Comparison of ENCODE assay signal across 14 mouse cellular contexts in genomic region chr11:69585718-69586325, GRCm38 (mm10). TPM values are rescaled to one million over a fixed set of nuclear protein-coding genes. Genes with fewer than 3 reads are reported as not detected.
A peak's percentile ranks its signal among the peaks of the same experiment; 100 is the strongest.
DNase-seq lines count a peak whose midpoint lies in the region; ATAC-seq and TF ChIP-seq lines count a peak whose summit lies in the region.
"Had no signal": no experiment of that assay in that cellular context is flagged by ENCODE, and none has a peak within 500 bp of the region (broad histone marks: within the 10 kb centered on the region; RNA-seq: fewer than 3 reads in every experiment).

No protein-coding gene starts in this region.

- ATAC-seq in hematopoietic stem cell, adult 5-6 weeks (replicated peaks in 1 of 2; ENCODE audit: insufficient read depth in 1 of 2, low FRiP score in 2 of 2, low TSS enrichment in 1 of 2, low read depth in 1 of 2, poor library complexity in 2 of 2, severe bottlenecking in 2 of 2) = peak; percentile 57 to 61; a peak in 3 of 4 replicates
- ATAC-seq in hindbrain, embryonic 14.5 days (ENCODE audit: low FRiP score) = no peak
- ATAC-seq in cerebellum, adult (ENCODE audit: insufficient number of reproducible peaks, low FRiP score, low TSS enrichment) = no peak
- ATAC-seq: inflammation-experienced regulatory T-cells, adult 6 months had no signal

- DNase-seq in MEL (ENCODE audit: low read depth, low spot score) = peak; percentile 98
- DNase-seq in layer of hippocampus, adult 9-11 months = no peak
- no peak for DNase-seq in hindbrain, embryonic 14.5 days (ENCODE audit: low spot score)
- DNase-seq: right cerebral cortex, postnatal 25 days had no signal

- peaks cover 86% of the 10 kb centered on the region for H3K4me1 ChIP-seq in E14TG2a.4 (replicated peaks; ENCODE audit: low read depth, low read length)
- H3K4me1 ChIP-seq in MEL (ENCODE audit: control insufficient read depth in 1 of 2, insufficient read depth in 2 of 2, low read length in 2 of 2) = peaks cover 16 to 60% of the 10 kb centered on the region in 2 experiments
- peaks cover 75% of the 10 kb centered on the region for H3K4me1 ChIP-seq in megakaryocyte, embryonic 14.5 days
- H3K4me1 ChIP-seq in hindbrain, embryonic 14.5 days (replicated peaks; ENCODE audit: control insufficient read depth, insufficient read depth, low read length) = peaks cover 9% of the 10 kb centered on the region

- H3K27me3 ChIP-seq in E14TG2a.4 (ENCODE audit: insufficient read depth, low read length) = no peaks in the 10 kb centered on the region
- no peaks in the 10 kb centered on the region for H3K27me3 ChIP-seq in MEL (ENCODE audit: control insufficient read depth in 1 of 2, insufficient read depth in 2 of 2, low read length in 2 of 2)
- H3K27me3 ChIP-seq in megakaryocyte, embryonic 14.5 days (replicated peaks) = no peaks in the 10 kb centered on the region
- H3K27me3 ChIP-seq in hindbrain, embryonic 14.5 days (ENCODE audit: control insufficient read depth, insufficient read depth, low read length) = no peaks in the 10 kb centered on the region
- H3K27me3 ChIP-seq: limb, embryonic 12.5 days; neural tube, embryonic 12.5 days had no signal

- peak overlapping the region; percentile 26 for H3K9ac ChIP-seq in MEL (ENCODE audit: control insufficient read depth, low read depth, low read length, poor library complexity, severe bottlenecking)
- H3K9ac ChIP-seq in hindbrain, embryonic 14.5 days = no peak overlapping the region
- H3K9ac ChIP-seq: limb, embryonic 12.5 days; neural tube, embryonic 12.5 days had no signal

- no peak for TF ChIP-seq RAD21 in MEL (IDR thresholded peaks at IDR 0.05; ENCODE audit: low read depth, low read length)

- H3K79me2 ChIP-seq in MEL (ENCODE audit: control insufficient read depth, insufficient read depth, low read length, poor library complexity) = peaks cover 44% of the 10 kb centered on the region

- no peak overlapping the region for H3K4me2 ChIP-seq in hindbrain, embryonic 14.5 days (replicated peaks)
- H3K4me2 ChIP-seq: limb, embryonic 12.5 days; midbrain, embryonic 11.5 days; neural tube, embryonic 12.5 days had no signal

- H3K4me3 ChIP-seq in E14TG2a.4 (replicated peaks; ENCODE audit: low read length) (peak overlapping the region; percentile 21; the same call in 1 of the 2 replicates), MEL (ENCODE audit: control insufficient read depth in 1 of 2, insufficient read depth in 1 of 2, low read depth in 2 of 2, low read length in 2 of 2) (peak overlapping the region in 1 of 2 experiments; percentile 11; a peak in 1 of 4 replicates)
- H3K4me3 ChIP-seq in megakaryocyte, embryonic 14.5 days (replicated peaks) = peak overlapping the region; percentile 73
- H3K4me3 ChIP-seq in hindbrain, embryonic 14.5 days (replicated peaks; ENCODE audit: low read length) = no peak overlapping the region
- H3K4me3 ChIP-seq: layer of hippocampus, adult 2 months; limb, embryonic 12.5 days; neural tube, embryonic 12.5 days had no signal

- peak; percentile 71 to 83 for TF ChIP-seq EP300 in MEL (IDR thresholded peaks at IDR 0.05; ENCODE audit: low read depth in 1 of 2, low read length in 2 of 2)

- TF ChIP-seq CTCF in E14TG2a.4 (conservative IDR thresholded peaks at IDR 0.05; ENCODE audit: low read length) (no peak; the same call in 1 of the 2 replicates), MEL (IDR thresholded peaks at IDR 0.05 in 2 of 3, conservative IDR thresholded peaks at IDR 0.05 in 1 of 3; ENCODE audit: control insufficient read depth in 1 of 3, insufficient read depth in 1 of 3, low read depth in 2 of 3, low read length in 3 of 3, poor library complexity in 1 of 3, severe bottlenecking in 1 of 3) (no peak)

- H3K36me3 ChIP-seq in E14TG2a.4 (ENCODE audit: insufficient read depth, low read length) = peaks cover 86% of the 10 kb centered on the region
- H3K36me3 ChIP-seq in MEL (ENCODE audit: control insufficient read depth in 1 of 2, insufficient read depth in 2 of 2, low read length in 2 of 2) = peaks cover 24 to 62% of the 10 kb centered on the region in 2 experiments
- peaks cover 71% of the 10 kb centered on the region for H3K36me3 ChIP-seq in megakaryocyte, embryonic 14.5 days (replicated peaks; ENCODE audit: low read length)
- peaks cover 42% of the 10 kb centered on the region for H3K36me3 ChIP-seq in hindbrain, embryonic 14.5 days (replicated peaks; ENCODE audit: control insufficient read depth, insufficient read depth)

- TF ChIP-seq POLR2A in MEL (IDR thresholded peaks at IDR 0.05; ENCODE audit: control insufficient read depth in 1 of 2, insufficient read depth in 1 of 2, low read depth in 1 of 2, low read length in 2 of 2, poor library complexity in 1 of 2) = peak in 1 of 2 experiments; percentile 55; a peak in 2 of 4 replicates

- WGBS in hindbrain, embryonic 14.5 days = 81% methylated on average over 7 of the region's 7 CpGs

- H3K27ac ChIP-seq in MEL (ENCODE audit: control insufficient read depth, low read depth, low read length) = peak overlapping the region; percentile 84
- no peak overlapping the region for H3K27ac ChIP-seq in hindbrain, embryonic 14.5 days
- H3K27ac ChIP-seq: layer of hippocampus, adult 2 months; limb, embryonic 12.5 days; neural tube, embryonic 12.5 days had no signal

- H3K9me3 ChIP-seq in E14TG2a.4 (ENCODE audit: low read length) = no peaks in the 10 kb centered on the region
- no peaks in the 10 kb centered on the region for H3K9me3 ChIP-seq in MEL (replicated peaks; ENCODE audit: insufficient read depth, low read length)
- no peaks in the 10 kb centered on the region for H3K9me3 ChIP-seq in megakaryocyte, embryonic 14.5 days
- no peaks in the 10 kb centered on the region for H3K9me3 ChIP-seq in hindbrain, embryonic 14.5 days (ENCODE audit: control insufficient read depth, low read length)
- H3K9me3 ChIP-seq: limb, embryonic 12.5 days; neural tube, embryonic 12.5 days had no signal

TF ChIP-seq in MEL, 35 proteins besides CTCF, POLR2A, EP300 and RAD21 (continues in another document):
- TF ChIP-seq RCOR1 (IDR thresholded peaks at IDR 0.05; ENCODE audit: low read depth, low read length) (peak; percentile 82), MAZ (IDR thresholded peaks at IDR 0.05; ENCODE audit: low read depth, low read length) (no peak), NRF1 (IDR thresholded peaks at IDR 0.05; ENCODE audit: insufficient read depth, low read depth, low read length, poor library complexity, severe bottlenecking) (peak; percentile 54; the same call in 1 of the 2 replicates), MXI1 (IDR thresholded peaks at IDR 0.05; ENCODE audit: low read depth, low read length) (peak; percentile 85), SIN3A (IDR thresholded peaks at IDR 0.05; ENCODE audit: low read length) (peak; percentile 93), KAT2A (conservative IDR thresholded peaks at IDR 0.05; ENCODE audit: low read depth, low read length) (no peak), ELF1 (IDR thresholded peaks at IDR 0.05; ENCODE audit: low read depth, low read length) (peak; percentile 56; the same call in 1 of the 2 replicates), NELFE (IDR thresholded peaks at IDR 0.05; ENCODE audit: low read depth, low read length) (peak; percentile 25), USF1 (IDR thresholded peaks at IDR 0.05; ENCODE audit: low read depth, low read length) (no peak), ZMIZ1 (IDR thresholded peaks at IDR 0.05; ENCODE audit: low read depth, low read length) (no peak; the same call in none of the 2 replicates), CHD2 (IDR thresholded peaks at IDR 0.05; ENCODE audit: low read length) (no peak; the same call in 1 of the 2 replicates), GABPA (IDR thresholded peaks at IDR 0.05; ENCODE audit: low read depth, low read length) (no peak), ZKSCAN1 (IDR thresholded peaks at IDR 0.05; ENCODE audit: low read depth, low read length) (no peak)

RNA-seq across cellular contexts. Expression of gene Trp53, which starts 5.7 kb away (rescaled TPM):
- 74.1 and 76.4 TPM in 2 replicates for total RNA-seq in MEL (2012; rRNA removed)
- polyA plus RNA-seq in MEL (2012; ENCODE audit: insufficient read depth in 1 of 2, insufficient read length in 2 of 2, low read depth in 1 of 2, low replicate concordance in 2 of 2, missing spikeins in 1 of 2) = 100 to 1,000 TPM in 1 of 2 experiments, not detected in 1; 212 TPM
- total RNA-seq in hematopoietic stem cell, adult 5-6 weeks (2017) = 68.4 and 96.6 TPM in 2 replicates
- polyA plus RNA-seq in megakaryocyte, embryonic 14.5 days (2012; ENCODE audit: insufficient read depth, low replicate concordance) = 53.2 and 68.6 TPM in 2 replicates
- polyA plus RNA-seq in hindbrain, embryonic 14.5 days (2014; fragmentation: Nextera tagmentation; extraction: Ambion mirVana) = 55.7 TPM in 2 replicates

RNA-seq across cellular contexts. Expression of gene Wrap53, which starts 5.8 kb away (rescaled TPM):
- 18.5 and 18.9 TPM in 2 replicates for total RNA-seq in MEL (2012; rRNA removed)
- 10 to 100 TPM in 1 of 2 experiments, not detected in 1; 24.5 TPM for polyA plus RNA-seq in MEL (2012; ENCODE audit: insufficient read depth in 1 of 2, insufficient read length in 2 of 2, low read depth in 1 of 2, low replicate concordance in 2 of 2, missing spikeins in 1 of 2)
- 4.6 and 6.4 TPM in 2 replicates for total RNA-seq in hematopoietic stem cell, adult 5-6 weeks (2017)
- polyA plus RNA-seq in megakaryocyte, embryonic 14.5 days (2012; ENCODE audit: insufficient read depth, low replicate concordance) = 19.7 and 50.2 TPM in 2 replicates
- polyA plus RNA-seq in hindbrain, embryonic 14.5 days (2014; fragmentation: Nextera tagmentation; extraction: Ambion mirVana) = 15.6 and 16.8 TPM in 2 replicates

RNA-seq across cellular contexts. Expression of gene Atp1b2, which starts 19.9 kb away (rescaled TPM):
- total RNA-seq in MEL (2012; rRNA removed) = 13.4 and 15.1 TPM in 2 replicates
- 100 to 1,000 TPM in 1 of 2 experiments, not detected in 1; 136 TPM for polyA plus RNA-seq in MEL (2012; ENCODE audit: insufficient read depth in 1 of 2, insufficient read length in 2 of 2, low read depth in 1 of 2, low replicate concordance in 2 of 2, missing spikeins in 1 of 2)
- 1.0 and 7.6 TPM in 2 replicates for total RNA-seq in hematopoietic stem cell, adult 5-6 weeks (2017)
- 2.8 and 4.2 TPM in 2 replicates for polyA plus RNA-seq in megakaryocyte, embryonic 14.5 days (2012; ENCODE audit: insufficient read depth, low replicate concordance)
- polyA plus RNA-seq in hindbrain, embryonic 14.5 days (2014; fragmentation: Nextera tagmentation; extraction: Ambion mirVana) = 72.1 and 94.2 TPM in 2 replicates

RNA-seq across cellular contexts. Expression of gene Efnb3, which starts 25.8 kb away (rescaled TPM):
- total RNA-seq in MEL (2012; rRNA removed) = 0.20 and 0.23 TPM in 2 replicates
- under 1 TPM in 1 of 2 experiments, not detected in 1; 0.72 TPM for polyA plus RNA-seq in MEL (2012; ENCODE audit: insufficient read depth in 1 of 2, insufficient read length in 2 of 2, low read depth in 1 of 2, low replicate concordance in 2 of 2, missing spikeins in 1 of 2)
- 0.10 TPM in 1 of 2 replicates, not detected in the other for total RNA-seq in hematopoietic stem cell, adult 5-6 weeks (2017)
- 0.51 and 2.1 TPM in 2 replicates for polyA plus RNA-seq in megakaryocyte, embryonic 14.5 days (2012; ENCODE audit: insufficient read depth, low replicate concordance)
- polyA plus RNA-seq in hindbrain, embryonic 14.5 days (2014; fragmentation: Nextera tagmentation; extraction: Ambion mirVana) = 39.9 and 40.8 TPM in 2 replicates

RNA-seq across cellular contexts. Expression of gene Shbg, which starts 31.9 kb away (rescaled TPM):
- not detected in 2 replicates for total RNA-seq in MEL (2012; rRNA removed)
- not detected for polyA plus RNA-seq in MEL (2012; ENCODE audit: insufficient read depth in 1 of 2, insufficient read length in 2 of 2, low read depth in 1 of 2, low replicate concordance in 2 of 2, missing spikeins in 1 of 2)
- total RNA-seq in hematopoietic stem cell, adult 5-6 weeks (2017) = not detected in 2 replicates
- not detected in 2 replicates for polyA plus RNA-seq in megakaryocyte, embryonic 14.5 days (2012; ENCODE audit: insufficient read depth, low replicate concordance)
- not detected in 2 replicates for polyA plus RNA-seq in hindbrain, embryonic 14.5 days (2014; fragmentation: Nextera tagmentation; extraction: Ambion mirVana)
- total RNA-seq: heart, adult 8-10 months; layer of hippocampus, adult 2 months had no signal
- polyA plus RNA-seq: limb, embryonic 12.5 days; midbrain, embryonic 11.5 days; neural tube, embryonic 12.5 days had no signal

Comparison
In these comparisons a context has a peak if more than half of its experiments do, and no peak if none do; other contexts are left out.
1. ATAC-seq: peak in hematopoietic stem cell, adult 5-6 weeks (2 of 2); none in hindbrain, embryonic 14.5 days (single experiment) and cerebellum, adult (single experiment).